Mouse (Mus musculus): ENCODE results near the gene Mum1.

Gene Mum1

DNA sequence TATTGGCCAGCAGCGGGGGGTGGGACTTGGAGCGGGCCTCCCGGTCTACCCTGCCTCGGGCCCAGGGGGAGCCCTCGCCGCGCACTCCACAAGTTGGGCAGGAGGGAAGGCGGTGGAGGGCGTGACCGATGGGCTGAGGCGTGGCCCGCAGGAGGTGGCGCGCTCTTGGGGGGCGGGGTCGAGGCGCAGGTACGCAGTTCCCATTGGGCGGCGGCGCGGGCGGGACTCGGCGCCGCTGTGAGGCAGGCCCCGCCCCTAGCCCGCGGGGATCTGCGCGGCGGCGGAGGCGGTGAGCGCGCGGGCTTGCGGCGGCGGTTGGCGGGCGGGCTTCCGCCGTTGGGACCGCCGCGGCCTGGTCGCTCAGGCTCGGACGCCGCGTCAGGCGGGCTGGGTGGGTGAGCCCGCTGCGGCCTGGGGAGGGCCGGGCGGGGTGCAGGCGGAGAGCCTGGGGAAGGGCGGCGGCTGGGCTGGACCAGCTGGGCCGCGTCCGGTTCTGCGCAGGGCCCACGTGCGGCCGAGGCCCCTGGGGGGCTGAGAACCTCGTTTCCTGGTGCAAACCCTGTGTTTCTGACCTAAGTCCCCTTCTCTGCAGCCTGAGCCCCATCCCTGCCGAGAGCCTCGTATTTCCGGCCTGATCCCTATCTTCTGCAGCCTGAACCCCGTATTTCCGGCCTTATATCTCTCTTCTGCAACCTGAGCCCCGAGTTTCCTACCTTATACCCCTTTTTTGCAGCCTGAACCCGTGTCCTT lies at the start of gene Mum1:
TSS of gene Mum1 (plus strand) at position 19 of the 750 bp plus-strand sequence.
- DNase-seq (ENCODE audit: low spot score) = peak; percentile 99

DNA sequence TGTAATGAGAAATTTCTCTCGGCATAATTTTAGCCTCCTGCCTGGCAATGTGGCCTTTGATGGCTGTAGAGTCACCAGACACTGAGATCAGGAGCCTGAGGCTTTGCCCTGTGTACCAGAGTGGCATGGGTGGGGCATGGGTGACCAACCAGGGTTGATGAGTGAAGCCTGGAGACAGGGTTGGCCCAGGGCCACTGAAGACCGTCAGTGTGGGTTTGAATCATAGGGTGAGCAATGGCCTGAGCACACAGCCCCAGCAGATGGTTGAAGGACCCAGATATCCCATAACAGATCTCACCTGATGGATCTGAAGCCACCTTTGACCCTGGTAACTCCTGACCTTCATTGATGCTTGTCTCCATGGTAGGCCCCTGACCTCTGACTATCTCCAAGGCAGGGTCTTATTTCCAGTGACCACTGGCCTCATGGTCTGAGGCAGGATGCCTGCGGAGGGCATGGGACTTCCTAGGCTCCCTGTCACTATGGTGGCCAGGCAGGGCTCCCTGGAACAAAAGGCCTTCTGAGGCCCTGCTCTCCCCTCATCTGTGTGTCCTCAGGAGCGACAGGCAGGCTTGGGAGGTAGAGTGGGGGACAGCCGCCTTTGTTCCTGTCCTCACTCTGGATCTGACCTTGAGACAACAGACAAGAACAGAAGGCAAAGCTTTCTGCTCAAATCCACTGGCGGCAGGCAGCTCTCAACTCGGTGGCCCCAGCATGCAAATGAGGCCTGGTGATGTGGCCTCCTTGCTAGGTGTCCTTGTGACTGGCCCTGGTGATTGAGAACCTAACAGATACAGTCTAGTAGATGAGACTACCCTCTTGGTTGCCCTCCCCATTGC lies 48.6 kb upstream of the Mum1 start:
- DNase-seq (ENCODE audit: low spot score) = no peak

DNA sequence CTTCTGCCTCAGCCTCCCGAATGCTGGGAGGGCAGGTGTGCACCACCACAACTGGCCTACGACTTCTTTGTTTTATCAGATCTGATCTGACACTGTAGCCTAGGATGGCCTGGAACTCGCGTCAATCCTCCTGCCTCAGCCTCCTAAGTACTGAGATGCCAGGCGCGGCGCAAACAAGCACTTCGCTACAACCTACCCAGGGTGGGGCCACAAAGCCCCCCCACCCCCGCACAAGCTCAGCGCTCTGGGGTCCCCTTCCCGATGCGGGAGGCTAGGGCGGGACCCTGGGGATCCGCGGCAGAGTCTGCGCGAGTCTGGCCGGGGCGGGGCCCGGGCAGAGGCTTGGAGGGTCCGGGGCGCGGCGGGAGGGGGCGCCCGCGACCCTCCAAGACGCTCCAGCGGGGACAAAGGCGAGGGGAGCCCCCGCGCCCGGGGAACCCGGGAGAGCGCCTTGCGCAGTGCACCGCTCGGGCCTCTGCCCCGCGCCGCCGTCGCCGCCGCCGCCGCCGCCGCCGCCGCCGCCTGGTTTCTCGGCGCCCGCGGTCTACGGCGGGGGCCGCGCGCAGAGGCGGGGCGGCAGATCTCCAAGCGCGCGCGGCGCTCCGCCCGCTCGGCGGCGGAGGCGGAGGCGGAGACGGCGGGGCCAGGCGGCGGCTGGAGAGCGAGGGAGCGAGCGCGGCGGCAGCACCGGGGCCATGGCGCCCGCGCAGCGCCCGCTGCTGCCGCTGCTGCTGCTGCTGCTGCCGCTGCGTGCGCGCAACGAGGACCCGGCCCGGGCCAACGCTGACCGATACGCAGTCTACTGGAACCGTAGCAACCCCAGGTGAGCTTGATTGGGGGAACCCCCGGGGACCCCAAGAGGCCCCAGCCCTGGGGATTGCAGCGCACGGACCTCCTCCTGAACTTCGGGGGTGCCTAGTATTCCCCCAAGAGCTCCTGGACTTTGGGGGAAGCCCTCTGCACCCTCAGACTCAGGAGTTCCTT lies 46.9 kb upstream of the Mum1 start, which contains the start of gene Efna2:
TSS of gene Efna2 (plus strand) at position 415 of the 984 bp plus-strand sequence.
- no peak for DNase-seq (ENCODE audit: low spot score)

DNA sequence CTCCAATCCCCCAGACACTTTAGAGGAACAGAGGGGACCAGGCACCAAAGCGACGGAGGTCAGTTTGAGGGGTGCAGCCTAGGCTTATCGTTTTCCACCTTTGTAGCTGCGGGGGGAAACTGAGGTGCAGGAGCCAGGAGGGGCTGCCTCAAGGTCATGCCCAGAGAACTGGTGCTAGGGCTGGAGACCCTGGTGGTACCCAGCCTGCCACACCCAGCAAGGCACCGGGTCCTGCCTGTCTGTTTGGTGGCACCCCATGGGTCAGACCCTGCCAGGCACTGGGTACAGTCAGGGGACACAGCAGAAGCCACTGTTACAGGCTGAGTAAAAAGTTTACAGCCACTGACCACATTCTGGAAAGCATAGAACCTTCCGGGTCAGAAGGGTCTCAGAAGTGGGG lies 45.9 kb upstream of the Mum1 start:
- no peak for DNase-seq (ENCODE audit: low spot score)

DNA sequence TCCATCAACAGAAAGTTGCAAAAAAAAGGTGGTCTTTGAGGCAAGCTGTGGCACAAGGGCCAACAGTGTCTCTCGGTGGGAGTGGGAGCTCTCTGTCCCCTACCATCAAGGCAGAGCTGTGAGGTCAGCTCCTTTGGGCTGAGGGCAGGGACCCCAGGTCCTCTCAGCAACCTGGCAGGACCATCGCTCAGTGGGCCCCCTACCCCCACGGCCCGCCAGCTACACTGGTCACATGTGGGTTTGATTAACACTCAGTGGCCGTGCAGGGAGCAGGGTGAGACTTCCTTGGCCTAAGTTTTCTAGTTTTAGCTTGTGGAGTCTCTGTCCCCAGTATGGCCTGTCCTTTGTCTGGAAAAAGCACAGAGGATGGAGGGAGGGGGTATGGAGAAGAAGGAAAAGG lies 45.4 kb upstream of the Mum1 start:
- DNase-seq (ENCODE audit: low spot score) = no peak

DNA sequence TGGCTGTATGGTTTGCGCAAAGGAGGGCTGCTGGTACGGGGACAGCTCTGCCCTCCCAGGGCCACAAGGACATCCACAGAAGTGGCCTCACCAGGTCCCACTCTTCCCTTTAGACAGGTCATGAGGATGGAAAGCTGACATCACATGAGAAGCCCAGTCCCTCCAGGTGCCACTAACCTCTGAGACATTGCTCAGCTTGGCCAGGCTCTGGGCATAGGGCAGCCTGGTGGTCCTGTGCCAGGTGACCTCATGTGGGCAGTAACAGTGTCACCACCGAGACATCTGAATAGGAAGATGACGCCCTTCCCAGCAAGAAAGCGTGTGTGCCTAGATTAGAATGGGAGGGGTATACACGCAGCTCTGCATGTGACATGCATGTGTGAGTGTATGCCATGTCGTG lies 43.7 kb upstream of the Mum1 start:
- no peak for DNase-seq (ENCODE audit: low spot score)

DNA sequence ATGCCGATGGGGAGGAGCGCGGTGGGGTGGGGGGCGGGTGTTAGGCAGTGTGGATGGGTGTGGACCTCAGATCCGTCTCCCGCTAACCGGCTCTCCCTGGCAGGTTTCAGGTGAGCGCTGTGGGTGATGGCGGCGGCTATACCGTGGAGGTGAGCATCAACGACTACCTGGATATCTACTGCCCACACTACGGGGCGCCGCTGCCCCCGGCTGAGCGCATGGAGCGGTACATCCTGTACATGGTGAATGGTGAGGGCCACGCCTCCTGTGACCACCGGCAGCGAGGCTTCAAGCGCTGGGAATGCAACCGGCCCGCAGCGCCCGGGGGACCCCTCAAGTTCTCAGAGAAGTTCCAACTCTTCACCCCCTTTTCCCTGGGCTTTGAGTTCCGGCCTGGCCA lies 39.6 kb upstream of the Mum1 start:
- DNase-seq (ENCODE audit: low spot score) = no peak

DNA sequence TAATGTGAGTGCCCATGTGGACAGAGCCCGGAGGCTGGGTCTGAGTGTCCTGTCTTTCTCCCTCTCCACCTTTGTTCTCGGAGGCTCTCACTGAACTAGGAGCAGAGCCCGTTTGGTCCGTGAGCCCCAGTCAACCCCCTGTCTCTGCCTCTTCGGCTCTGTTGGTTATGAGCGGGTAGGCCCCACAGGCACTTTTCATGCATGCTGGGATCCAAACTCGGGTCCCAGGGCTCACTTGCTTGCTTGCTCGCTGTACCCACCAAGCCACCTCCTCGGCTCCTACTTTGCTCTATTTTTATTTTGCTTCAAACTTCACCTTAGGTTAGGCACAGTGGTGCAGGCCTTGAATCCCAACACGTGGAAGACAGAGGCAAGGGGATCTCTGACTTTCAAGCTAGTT lies 38.5 kb upstream of the Mum1 start:
- DNase-seq (ENCODE audit: low spot score) = no peak

DNA sequence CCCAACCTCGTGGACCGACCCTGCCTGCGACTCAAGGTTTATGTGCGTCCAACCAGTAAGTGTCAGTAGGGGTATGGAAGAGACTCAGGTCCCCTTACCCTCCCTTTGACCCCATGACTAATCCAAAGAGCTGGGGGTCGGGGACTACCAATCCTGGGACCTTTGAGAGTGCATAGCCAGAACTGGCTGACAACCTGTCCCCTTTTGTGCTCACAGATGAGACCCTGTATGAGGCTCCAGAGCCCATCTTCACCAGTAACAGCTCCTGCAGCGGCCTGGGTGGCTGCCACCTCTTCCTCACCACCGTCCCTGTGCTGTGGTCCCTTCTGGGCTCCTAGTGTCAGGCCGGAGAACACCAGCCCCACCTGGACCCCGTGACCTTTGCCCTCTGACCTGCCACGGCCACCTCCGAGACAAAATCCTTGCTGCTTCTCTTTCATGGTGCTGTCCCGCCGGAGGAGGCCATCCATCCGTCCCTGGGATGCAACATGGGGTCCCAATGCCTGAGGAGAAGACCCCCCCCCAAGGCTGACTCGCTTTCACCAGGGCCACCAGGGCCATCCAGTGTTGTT lies 37.7 kb upstream of the Mum1 start:
- DNase-seq (ENCODE audit: low spot score) = no peak

DNA sequence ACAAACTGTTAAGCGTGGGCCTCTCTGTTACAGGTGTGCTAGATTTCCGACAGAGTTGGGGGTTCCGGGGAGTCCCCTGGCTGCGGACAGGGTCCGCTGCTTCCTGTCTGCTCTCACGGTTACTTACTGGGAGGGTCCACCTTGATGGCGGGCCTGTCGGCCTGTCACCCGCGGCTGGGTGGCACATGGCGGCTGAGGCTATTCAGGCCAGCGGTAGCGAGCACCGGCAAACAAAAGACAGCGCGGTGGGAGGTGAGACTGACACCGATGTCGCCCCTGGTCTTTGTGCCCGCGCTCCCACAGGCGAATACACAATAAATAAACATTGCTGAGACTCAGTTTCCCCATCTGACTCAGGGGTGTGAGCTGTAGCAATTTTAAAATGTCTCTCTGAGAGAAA lies 36.2 kb upstream of the Mum1 start:
- no peak for DNase-seq (ENCODE audit: low spot score)

DNA sequence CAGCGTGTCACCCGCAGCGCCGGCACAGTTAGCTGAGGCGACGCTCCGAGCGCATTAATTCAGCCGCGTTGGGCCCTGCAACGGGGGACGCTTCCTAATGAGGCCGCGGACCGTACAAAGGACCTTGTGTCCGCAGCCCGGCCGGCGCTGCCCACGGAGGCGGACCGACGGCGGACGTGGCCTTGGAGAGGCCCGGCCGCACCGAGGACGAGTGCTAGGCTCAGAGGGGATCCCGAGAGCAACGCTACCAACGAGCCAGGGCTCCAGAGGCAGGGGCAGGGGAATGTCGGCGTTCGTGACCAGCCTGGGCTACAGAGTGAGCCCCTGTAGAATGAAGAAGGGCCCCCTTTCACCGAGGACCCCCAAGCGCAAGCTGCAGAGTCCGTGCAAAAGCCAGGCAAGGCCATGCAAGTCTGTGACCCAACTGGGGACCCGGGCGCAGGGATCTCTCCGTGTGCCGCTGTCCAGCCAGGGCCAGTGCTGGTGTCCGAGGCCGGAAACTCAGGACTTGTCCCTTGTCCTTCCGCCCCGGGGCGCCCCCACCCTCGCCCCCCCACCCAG lies 35.7 kb upstream of the Mum1 start:
- peak; percentile 66 for DNase-seq (ENCODE audit: low spot score)

DNA sequence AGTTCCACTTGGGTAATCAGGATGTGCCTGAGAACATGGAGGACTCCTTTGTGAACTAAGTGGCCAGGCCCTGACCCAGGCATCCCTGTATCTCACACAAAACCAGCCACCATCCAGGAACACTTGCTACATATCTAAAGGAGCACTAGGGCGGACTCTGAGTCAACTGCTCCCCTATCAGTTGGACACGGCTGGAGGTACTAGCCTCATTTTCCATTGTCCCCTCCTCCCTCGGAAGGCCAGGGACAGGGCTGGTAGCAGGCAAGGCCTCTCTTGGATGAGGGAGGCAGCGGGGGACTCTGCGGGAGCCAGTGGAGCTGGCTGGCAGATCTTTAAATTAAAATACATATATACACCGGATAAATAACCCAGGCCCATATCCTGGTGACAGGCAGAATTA lies 32.3 kb upstream of the Mum1 start:
- DNase-seq (ENCODE audit: low spot score) = no peak

DNA sequence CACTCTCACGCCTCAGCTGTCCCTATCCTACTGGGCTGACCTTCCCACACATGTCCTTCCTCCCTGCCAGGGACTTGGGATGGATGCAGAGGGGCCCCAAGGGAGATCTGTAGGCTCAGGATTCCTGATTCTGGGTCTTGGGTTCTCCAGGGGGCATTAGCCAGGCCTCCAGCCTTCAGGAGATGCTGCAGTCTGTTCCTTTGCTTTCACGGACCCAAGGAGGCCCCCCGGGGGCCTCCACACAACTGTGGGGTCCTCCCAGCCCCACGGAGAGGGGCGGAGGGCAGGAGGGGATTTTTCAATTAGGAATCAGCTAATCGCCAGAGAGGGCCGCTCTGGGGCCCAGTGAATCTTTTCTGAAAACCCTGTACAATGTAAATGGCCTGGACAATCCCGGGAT lies 31.8 kb upstream of the Mum1 start:
- DNase-seq (ENCODE audit: low spot score) = no peak

DNA sequence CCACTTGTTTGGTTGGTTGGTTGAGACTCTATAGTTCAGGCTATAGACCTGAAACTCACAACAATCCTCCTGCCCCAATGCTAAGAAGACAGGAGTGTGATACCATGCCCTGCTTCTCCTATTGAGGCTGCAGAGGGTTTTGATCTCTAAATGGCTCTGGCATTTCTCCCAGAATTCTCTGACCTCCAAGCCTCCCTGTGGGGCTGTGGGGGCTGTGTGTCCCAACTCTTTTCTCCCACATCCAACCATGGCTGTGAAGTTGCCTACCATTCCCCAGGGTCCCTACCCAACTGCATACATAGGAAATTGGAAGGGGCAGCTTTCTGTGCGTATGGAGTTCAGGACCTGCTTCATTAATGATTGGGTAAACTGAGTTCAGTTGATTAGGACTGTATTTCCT lies 30.1 kb upstream of the Mum1 start:
- DNase-seq (ENCODE audit: low spot score) = no peak

DNA sequence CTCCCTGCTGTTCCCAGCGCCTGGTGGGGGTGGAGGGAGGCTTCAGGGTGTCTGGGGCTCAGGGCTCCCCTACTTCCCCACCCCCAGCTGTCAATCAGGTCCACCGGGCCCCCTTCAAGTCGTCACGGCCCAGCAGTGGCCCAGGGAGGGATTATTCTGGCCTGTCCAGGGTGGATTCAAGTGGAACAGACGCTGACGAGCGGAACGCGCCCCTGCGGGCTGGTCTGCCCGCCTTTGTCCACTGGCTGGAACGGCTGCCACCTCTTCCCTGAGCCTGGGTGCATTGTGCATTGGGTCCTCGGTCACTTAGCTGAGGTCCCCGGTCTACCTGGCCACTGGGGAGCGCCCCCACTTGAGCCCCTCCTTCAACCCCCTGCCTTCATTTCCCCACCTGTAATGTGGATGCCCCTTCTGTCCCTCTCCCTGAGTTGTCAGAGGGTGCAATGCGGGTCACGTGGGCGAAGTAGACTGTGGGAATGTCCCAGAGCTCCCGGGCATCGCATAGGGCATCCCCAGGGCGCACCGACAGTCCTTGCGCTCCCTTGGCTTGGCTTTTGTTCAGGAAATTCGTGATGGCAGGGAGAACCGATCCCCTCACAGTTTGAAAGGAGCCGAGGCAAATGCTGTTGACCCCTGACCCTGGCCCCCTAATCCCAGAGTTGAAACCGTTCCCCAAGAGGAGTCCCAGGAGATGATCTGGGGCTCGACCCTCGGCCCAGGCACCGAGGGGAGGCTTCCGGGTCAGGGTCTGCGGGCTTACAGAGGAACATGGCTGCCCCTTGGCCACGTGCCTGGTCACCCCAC lies 29.3 kb upstream of the Mum1 start:
- no peak for DNase-seq (ENCODE audit: low spot score)

DNA sequence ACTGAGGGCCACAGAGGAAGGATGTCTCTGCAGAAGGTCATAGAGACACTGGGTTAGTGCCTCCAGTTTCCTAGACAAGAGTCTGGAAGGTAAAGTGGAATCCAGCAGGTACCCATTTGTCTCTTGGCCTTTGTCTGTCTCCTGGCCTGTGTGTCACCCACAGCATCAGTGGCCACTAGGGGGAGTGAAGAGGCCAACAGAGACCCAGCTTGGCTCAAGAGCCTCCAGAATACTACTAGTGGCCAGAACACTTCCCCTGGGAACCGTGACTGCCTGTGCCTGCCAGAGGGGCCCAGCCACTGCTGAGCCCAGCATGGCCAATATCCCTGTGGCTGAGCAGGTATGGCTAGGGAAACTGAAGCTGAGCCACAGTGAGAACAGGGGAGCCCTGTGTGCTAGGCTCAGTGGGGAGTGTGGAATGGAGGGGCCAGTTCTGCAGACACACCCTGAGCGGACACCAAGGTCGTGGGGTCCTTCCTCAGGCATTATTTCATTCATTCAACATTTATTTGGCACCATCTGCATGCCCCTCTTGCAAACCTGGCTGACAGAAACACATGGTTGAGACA lies 26.7 kb upstream of the Mum1 start:
- peak; percentile 66 for DNase-seq (ENCODE audit: low spot score)

DNA sequence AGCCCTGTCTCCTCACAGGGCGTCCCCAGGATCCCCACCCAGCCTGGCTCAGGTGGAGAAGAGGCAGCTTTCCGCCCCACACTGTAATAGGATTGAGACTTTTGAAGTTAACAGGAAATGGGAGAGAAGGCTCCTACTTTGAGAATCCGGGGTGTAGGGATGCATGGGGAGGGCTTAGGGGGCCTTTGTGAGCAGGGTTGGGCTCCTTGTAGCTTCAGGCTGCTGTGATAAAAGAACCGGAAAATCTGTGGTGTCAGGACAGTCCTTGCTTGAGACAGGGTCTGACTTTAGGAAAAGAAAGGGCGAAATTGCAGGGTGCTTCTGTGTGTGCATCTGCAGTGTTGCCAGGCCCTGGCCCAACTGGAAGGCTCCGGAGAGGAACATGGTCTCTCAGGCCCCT lies 25.7 kb upstream of the Mum1 start:
- DNase-seq (ENCODE audit: low spot score) = no peak

DNA sequence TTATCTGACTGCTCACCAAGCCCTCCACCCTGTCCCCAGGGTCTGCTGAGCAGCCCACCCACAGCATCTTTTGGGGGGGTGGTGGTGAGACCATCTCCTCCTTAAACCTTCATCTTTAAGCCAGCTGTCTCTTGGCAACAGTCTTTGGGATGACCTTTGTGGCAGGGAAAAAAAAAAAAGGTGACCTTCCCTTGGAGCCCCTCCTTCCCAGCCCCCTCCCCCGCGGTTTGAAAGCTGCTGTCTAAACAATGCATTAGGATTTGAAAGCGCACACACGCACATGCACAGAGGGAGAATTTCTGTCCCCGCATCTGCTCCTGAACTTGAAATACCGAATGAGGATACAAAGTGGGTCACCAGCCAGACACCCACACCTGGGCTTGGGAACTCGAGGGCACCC lies 22.2 kb upstream of the Mum1 start:
- DNase-seq (ENCODE audit: low spot score) = no peak

DNA sequence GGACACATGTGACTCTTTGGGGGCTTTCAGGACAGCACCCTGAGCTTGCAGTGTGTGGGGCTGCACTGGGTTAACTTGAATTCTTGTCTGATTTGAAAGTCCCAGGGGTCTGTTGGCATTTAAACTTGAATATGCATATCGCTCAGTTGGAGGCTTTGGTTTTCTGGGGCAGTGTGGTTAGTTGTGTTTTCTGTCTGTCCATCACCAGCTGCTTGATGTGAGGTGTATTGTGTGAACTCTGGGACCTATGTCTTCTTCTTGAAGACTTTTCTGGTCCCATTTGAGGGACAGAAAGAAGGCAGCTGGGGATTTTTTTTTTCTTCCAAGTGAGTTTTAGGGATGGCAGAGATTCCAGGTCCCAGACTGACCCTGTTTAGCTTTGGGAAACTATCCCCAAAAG lies 19.0 kb upstream of the Mum1 start:
- no peak for DNase-seq (ENCODE audit: low spot score)

DNA sequence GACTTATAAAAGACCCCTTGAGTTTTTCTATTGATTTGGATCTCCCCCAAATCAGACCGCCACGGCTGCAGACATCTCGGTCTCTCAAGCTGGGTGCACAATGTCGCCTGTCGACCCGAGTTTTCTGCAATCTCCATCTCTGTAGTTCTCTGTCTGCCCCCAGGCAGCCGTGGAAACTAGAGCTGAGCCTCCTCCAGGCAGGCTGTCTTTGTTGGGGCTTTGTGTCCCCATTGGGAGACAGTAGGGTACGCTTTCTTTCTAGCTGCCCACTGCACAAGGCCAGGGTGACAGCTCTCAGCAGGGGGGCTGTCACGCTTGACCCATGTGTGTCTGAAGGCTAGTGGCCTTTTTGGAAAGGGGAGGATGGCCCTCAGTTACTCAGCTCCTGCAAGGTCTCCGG lies 18.6 kb upstream of the Mum1 start:
- no peak for DNase-seq (ENCODE audit: low spot score)

All from yolk sac, embryonic 10.5 days (tissue).